Mouse (Mus musculus): Measurements from ENCODE around the gene Atg9a.

GRCm38 (mm10) chr1:75158990-75159389 is 33.0 kb downstream of the Atg9a start:
- TF ChIP-seq CTCF (IDR thresholded peaks at IDR 0.05; ENCODE audit: low read depth, low read length): no peak
- TF ChIP-seq TAL1 (conservative IDR thresholded peaks at IDR 0.05; ENCODE audit: low read depth, low read length): no peak
- TF ChIP-seq GATA1 (IDR thresholded peaks at IDR 0.05; ENCODE audit: borderline replicate concordance, low read length): no peak
